ENCODE assay signal across 9 mouse cellular contexts in genomic region chr14:25515924-25516323, GRCm38 (mm10). TPM values are rescaled to one million over a fixed set of nuclear protein-coding genes. Genes with fewer than 3 reads are reported as not detected.
DNase-seq lines count a peak whose midpoint lies in the region; ATAC-seq and TF ChIP-seq lines count a peak whose summit lies in the region.
"Had no signal": no experiment of that assay in that cellular context is flagged by ENCODE, and none has a peak within 500 bp of the region (broad histone marks: within the 10 kb centered on the region; RNA-seq: fewer than 3 reads in every experiment).

No protein-coding gene starts in this region.

- H3K4me1 ChIP-seq in thymus, adult 2 months (replicated peaks; ENCODE audit: control insufficient read depth, insufficient read depth, low read length), result peaks cover 91% of the 10 kb centered on the region
- H3K4me1 ChIP-seq in hindbrain, embryonic 14.5 days (replicated peaks; ENCODE audit: control insufficient read depth, insufficient read depth, low read length), result peaks cover 54% of the 10 kb centered on the region

- DNase-seq in heart, adult 11 months, result peak; percentile 95
- DNase-seq in heart, adult 9 months (ENCODE audit: low spot score in 2 of 2), result no peak
- peak; percentile 26 for DNase-seq in thymus, adult 2 months
- DNase-seq in thymus, postnatal 10 days (ENCODE audit: low spot score in 2 of 2), result no peak
- peak; percentile 84 for DNase-seq in kidney, adult 11 months
- DNase-seq in lung, postnatal 25 days (ENCODE audit: low spot score), result peak; percentile 80
- DNase-seq in hindbrain, embryonic 14.5 days (ENCODE audit: low spot score), result no peak

- H3K9ac ChIP-seq in hindbrain, embryonic 14.5 days, result no peak overlapping the region
- H3K9ac ChIP-seq: liver, embryonic 14.5 days had no signal

- no peaks in the 10 kb centered on the region for H3K9me3 ChIP-seq in hindbrain, embryonic 14.5 days (ENCODE audit: control insufficient read depth, low read length)

- no peak for TF ChIP-seq POLR2A in thymus, adult 2 months (IDR thresholded peaks at IDR 0.05; ENCODE audit: control insufficient read depth, extremely low read depth, insufficient read depth, low read length, poor library complexity)

- WGBS in thymus, adult 2 months, result 34% methylated on average over 9 of the region's 9 CpGs
- WGBS in hindbrain, embryonic 14.5 days, result 59% methylated on average over 9 of the region's 9 CpGs

- H3K27ac ChIP-seq in thymus, adult 2 months (ENCODE audit: control insufficient read depth, insufficient read depth, low read length), result peak overlapping the region; percentile 5
- H3K27ac ChIP-seq in hindbrain, embryonic 14.5 days, result no peak overlapping the region
- H3K27ac ChIP-seq: liver, embryonic 14.5 days had no signal

- H3K4me2 ChIP-seq in hindbrain, embryonic 14.5 days (replicated peaks), result no peak overlapping the region

- no peak overlapping the region for H3K4me3 ChIP-seq in thymus, adult 2 months (ENCODE audit: control insufficient read depth, insufficient read depth, low read length)
- no peak overlapping the region for H3K4me3 ChIP-seq in hindbrain, embryonic 14.5 days (replicated peaks; ENCODE audit: low read length)

- H3K36me3 ChIP-seq in thymus, adult 2 months (ENCODE audit: control insufficient read depth, insufficient read depth, low read length), result no peaks in the 10 kb centered on the region
- no peaks in the 10 kb centered on the region; the same call in 1 of the 2 replicates for H3K36me3 ChIP-seq in hindbrain, embryonic 14.5 days (replicated peaks; ENCODE audit: control insufficient read depth, insufficient read depth)

- H3K27me3 ChIP-seq in thymus, adult 2 months (ENCODE audit: control insufficient read depth, insufficient read depth, low read length), result no peaks in the 10 kb centered on the region
- H3K27me3 ChIP-seq in hindbrain, embryonic 14.5 days (ENCODE audit: control insufficient read depth, insufficient read depth, low read length), result no peaks in the 10 kb centered on the region

- no peak for ATAC-seq in erythroid progenitor cell, adult 5-6 weeks (replicated peaks; ENCODE audit: low FRiP score, poor library complexity, severe bottlenecking)
- no peak for ATAC-seq in hindbrain, embryonic 14.5 days (ENCODE audit: low FRiP score)

- no peak for TF ChIP-seq CTCF in thymus, adult 2 months (IDR thresholded peaks at IDR 0.05; ENCODE audit: borderline replicate concordance, control insufficient read depth, extremely low read depth, insufficient read depth, low read length, poor library complexity)

RNA-seq across cellular contexts. Expression of gene Zmiz1, which starts 56.9 kb away (rescaled TPM):
- polyA plus RNA-seq in thymus, adult 2 months (2012; rRNA removed), result 58.9 and 93.6 TPM in 2 replicates
- total RNA-seq in erythroid progenitor cell, adult 5-6 weeks (2015; ENCODE audit: low replicate concordance), result 20.9 and 36.0 TPM in 2 replicates
- 4.0 and 4.6 TPM in 2 replicates for total RNA-seq in erythroid progenitor cell, adult 5-6 weeks (2017; ENCODE audit: low replicate concordance)
- 70.0 and 70.6 TPM in 2 replicates for polyA plus RNA-seq in hindbrain, embryonic 14.5 days (2014; fragmentation: Nextera tagmentation; extraction: Ambion mirVana)

Comparison
In these comparisons a context has a peak if more than half of its experiments do, and no peak if none do; other contexts are left out.
1. DNase-seq: peak in heart, adult 11 months (single experiment), thymus, adult 2 months (single experiment), kidney, adult 11 months (single experiment) and lung, postnatal 25 days (single experiment); none in heart, adult 9 months (0 of 2), thymus, postnatal 10 days (0 of 2) and hindbrain, embryonic 14.5 days (single experiment).